Mouse (Mus musculus) cerebellum, adult 2 months (tissue): Measurements from ENCODE around the gene Themis2.

ENCODE experiments used
- CTCF ChIP-seq: fragments of 200-500 bp; IDR thresholded peaks from 2 replicates; pipeline ENCODE4 v1.5.1; 2011; ENCODE audit warnings: low read depth, mild to moderate bottlenecking, control low read depth, low read length, moderate library complexity, borderline replicate concordance; ENCODE audit not compliant: insufficient read depth
- POLR2A ChIP-seq: fragments of 200-500 bp; IDR thresholded peaks from 2 replicates; pipeline ENCODE4 v1.6.1; 2011; ENCODE audit warnings: low read length, control low read depth, borderline replicate concordance; ENCODE audit not compliant: insufficient read depth

- TF ChIP-seq CTCF (no peak), POLR2A (no peak)
Observed at GRCm38 (mm10) chr4:132818442-132818841, 22.3 kb upstream of the Themis2 start.
